Mouse (Mus musculus): ENCODE results near the gene Arsg. TPM values are rescaled to one million over a fixed set of nuclear protein-coding genes. Genes with fewer than 3 reads are reported as not detected.

Gene Arsg
- polyA plus RNA-seq, 1 experiment from 2014 or later: 7.1 TPM

DNA sequence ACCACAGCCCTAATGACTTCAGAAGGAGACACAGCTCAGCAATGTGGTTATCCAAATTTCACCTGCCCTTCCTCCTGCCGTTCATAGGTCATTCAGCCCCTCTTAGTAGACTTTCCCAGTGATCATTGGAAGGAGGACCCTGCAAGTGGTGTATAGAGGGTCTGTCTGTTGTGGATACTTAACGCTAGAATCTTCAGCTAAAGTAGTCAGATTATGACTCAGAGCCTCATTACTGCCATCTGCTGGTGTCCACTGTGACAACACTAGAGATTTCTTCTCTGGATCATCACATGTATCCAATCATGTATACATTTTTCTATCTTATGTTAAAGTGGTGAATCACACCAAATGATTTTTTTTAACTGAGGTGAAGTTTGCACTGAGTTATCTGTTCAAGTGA is 148.0 kb downstream of the Arsg start:
- Histone ChIP-seq H3K27ac (replicated peaks) (no peak overlapping the region), H3K36me3 (no peaks in the 10 kb centered on the region), H3K9me3 (no peaks in the 10 kb centered on the region), H3K27me3 (no peaks in the 10 kb centered on the region), H3K4me3 (no peak overlapping the region), H3K4me1 (replicated peaks) (no peaks in the 10 kb centered on the region), H3K9ac (no peak overlapping the region), H3K4me2 (no peak overlapping the region)
- peak; percentile 56; the same call in 1 of the 2 replicates for ATAC-seq (ENCODE audit: low FRiP score, low read depth)
- WGBS: 7% methylated on average over 2 of the region's 2 CpGs

DNA sequence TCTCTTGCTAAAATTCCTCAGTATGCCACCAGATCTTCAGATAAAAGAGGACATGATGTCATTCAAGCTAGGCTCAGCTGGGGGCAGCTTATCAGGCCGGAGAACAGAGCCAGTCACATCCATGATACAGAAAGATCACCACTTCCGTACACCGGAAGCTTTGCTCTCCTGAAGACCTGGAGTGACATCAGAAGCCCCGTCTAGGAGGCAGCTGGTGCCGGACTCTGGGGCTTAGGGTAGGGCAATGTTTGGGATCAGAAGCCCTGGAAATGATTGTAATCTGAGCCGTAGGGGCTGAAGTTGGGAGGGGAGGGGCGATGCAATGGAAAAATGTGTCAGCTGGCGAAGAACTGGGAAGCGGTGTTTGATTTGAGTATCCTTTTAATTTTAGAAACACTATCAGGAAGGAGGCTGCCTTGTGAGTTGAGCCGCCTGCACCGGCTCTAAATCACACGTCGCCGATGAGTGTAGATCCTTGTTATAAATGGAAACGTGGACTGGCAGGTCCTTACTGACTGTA is 149.4 kb downstream of the Arsg start:
- no peak for ATAC-seq (ENCODE audit: low FRiP score, low read depth)
- no peaks in the 10 kb centered on the region for H3K27me3 ChIP-seq
- no peak overlapping the region for H3K27ac ChIP-seq (replicated peaks)
- no peak overlapping the region for H3K9ac ChIP-seq
- no peak overlapping the region for H3K4me3 ChIP-seq
- H3K4me1 ChIP-seq (replicated peaks): no peaks in the 10 kb centered on the region
- H3K4me2 ChIP-seq: peak overlapping the region; percentile 17
- H3K36me3 ChIP-seq: no peaks in the 10 kb centered on the region
- H3K9me3 ChIP-seq: no peaks in the 10 kb centered on the region
- WGBS: 58% methylated on average over 15 of the region's 15 CpGs

Small RNA genes lying within 50 kb of the gene (microRNA-seq; reads per million reads assigned to microRNA genes)
- gene Gm25540: not detected

Other genes with a start within 250 kb of the Arsg start
- 11.8 and 12.4 TPM in 2 replicates for gene Rgs9, start 175.2 kb upstream of the Arsg start, polyA plus RNA-seq (2015; fragmentation: Nextera tagmentation; extraction: Ambion mirVana)
- 19.4 and 19.9 TPM in 2 replicates for gene Gna13, start 110.5 kb upstream of the Arsg start, polyA plus RNA-seq (2015; fragmentation: Nextera tagmentation; extraction: Ambion mirVana)
- not detected in 2 replicates for gene 9930022D16Rik, start 59.5 kb upstream of the Arsg start, polyA plus RNA-seq (2015; fragmentation: Nextera tagmentation; extraction: Ambion mirVana)
- gene Amz2, start 47.4 kb upstream of the Arsg start, polyA plus RNA-seq (2015; fragmentation: Nextera tagmentation; extraction: Ambion mirVana): 52.8 and 54.2 TPM in 2 replicates
- gene Slc16a6, start 224 bp downstream of the Arsg start, polyA plus RNA-seq (2015; fragmentation: Nextera tagmentation; extraction: Ambion mirVana): 5.6 and 5.8 TPM in 2 replicates
- 17.6 TPM in 2 replicates for gene Wipi1, start 138.6 kb downstream of the Arsg start, polyA plus RNA-seq (2015; fragmentation: Nextera tagmentation; extraction: Ambion mirVana)
- 449 and 456 TPM in 2 replicates for gene Prkar1a, start 176.0 kb downstream of the Arsg start, polyA plus RNA-seq (2015; fragmentation: Nextera tagmentation; extraction: Ambion mirVana)
- 5.2 and 5.5 TPM in 2 replicates for gene Fam20a, start 248.9 kb downstream of the Arsg start, polyA plus RNA-seq (2015; fragmentation: Nextera tagmentation; extraction: Ambion mirVana)

All from hindbrain, embryonic 15.5 days (tissue).